8 mouse cellular contexts compared by ENCODE assay signal in the genomic region with DNA sequence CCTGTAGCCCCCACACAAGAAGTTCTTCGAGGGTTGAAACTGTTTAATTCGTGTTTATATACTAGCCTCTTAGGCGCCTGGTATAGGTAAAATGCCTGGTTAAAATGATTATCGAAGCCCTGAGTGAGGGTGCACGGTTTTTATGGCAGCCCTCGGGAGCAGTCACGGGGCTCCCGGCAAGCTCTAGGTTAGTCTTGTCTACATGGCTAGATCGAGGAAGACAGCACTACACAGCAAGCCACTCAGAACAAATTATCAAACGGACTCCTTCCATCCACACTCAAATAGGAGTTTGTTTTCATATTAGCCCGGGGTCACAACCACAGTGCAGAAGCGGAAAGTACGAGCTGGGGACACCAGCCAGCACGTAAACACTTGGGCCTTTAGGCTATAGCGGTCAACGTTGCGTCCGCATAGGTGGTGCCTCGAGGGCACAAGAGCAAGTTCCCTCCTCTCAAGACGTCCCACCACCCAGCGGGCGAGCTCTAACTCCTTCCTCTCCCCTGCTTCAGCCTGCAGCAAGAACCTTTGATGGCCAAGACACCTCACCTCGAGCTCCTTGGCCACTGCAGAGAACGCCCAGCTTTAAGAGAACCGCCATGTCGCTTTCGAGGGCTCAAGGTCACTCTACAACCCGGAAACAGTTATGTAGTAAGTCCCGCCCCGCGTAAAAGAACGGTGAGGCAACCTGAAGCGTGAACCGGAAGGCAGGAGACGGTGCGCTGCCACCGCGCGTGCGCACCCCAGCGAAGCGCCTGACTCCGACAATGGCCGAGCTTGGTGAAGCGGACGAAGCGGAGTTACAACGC. TPM values are rescaled to one million over a fixed set of nuclear protein-coding genes. Genes with fewer than 3 reads are reported as not detected.
DNase-seq lines count a peak whose midpoint lies in the region; ATAC-seq and TF ChIP-seq lines count a peak whose summit lies in the region.

Gene Sdhd (minus strand): TSS at position 624 of the 809 bp plus-strand sequence.
Gene Timm8b (plus strand): TSS at position 722 of the 809 bp plus-strand sequence.

- peak within 1 kb of the TSS; percentile 93 for H3K27ac ChIP-seq in hindbrain, embryonic 13.5 days

- DNase-seq in Patski (ENCODE audit: low read depth, low spot score): peak; percentile 88
- DNase-seq in cerebellum, postnatal 14 days: peak; percentile 95
- peak; percentile 91 to 92 for DNase-seq in frontal cortex, postnatal 14 days (ENCODE audit: low spot score in 2 of 2)
- peak; percentile 84 for DNase-seq in layer of hippocampus, postnatal 25 days (ENCODE audit: extremely low spot score in 1 of 2, low spot score in 1 of 2)
- DNase-seq in lung, postnatal 25 days (ENCODE audit: low spot score): peak; percentile 96
- DNase-seq in retina, embryonic 14.5 days (ENCODE audit: low spot score): peak; percentile 97
- peak; percentile 93 for DNase-seq in thymus, postnatal 4 days

- no peak for TF ChIP-seq CTCF in Patski (IDR thresholded peaks at IDR 0.05)

- H3K9me3 ChIP-seq in hindbrain, embryonic 13.5 days: no peaks in the 10 kb centered on the region

- peak within 1 kb of the TSS; percentile 95 for H3K9ac ChIP-seq in hindbrain, embryonic 13.5 days

- CTCF ChIA-PET in Patski (lab: Charles Lee): interaction anchor here (0.8 to 3.0 kb wide), 3 partner anchors 9 to 75 kb away, joined by 3 to 11 read pairs (median 3); partner anchors contain the start of gene Pts

- in situ Hi-C loops in Patski (cut with MboI; ENCODE audit: low pct_unique_long_range_greater_than_20kb): no loop called here

- H3K4me3 ChIP-seq in hindbrain, embryonic 13.5 days: peak within 1 kb of the TSS; percentile 89

- H3K4me2 ChIP-seq in hindbrain, embryonic 13.5 days: peak within 1 kb of the TSS; percentile 90

- H3K27me3 ChIP-seq in Patski: no peaks in the 10 kb centered on the region
- no peaks in the 10 kb centered on the region for H3K27me3 ChIP-seq in hindbrain, embryonic 13.5 days

- POLR2A ChIA-PET in Patski (lab: Charles Lee): interaction anchor here (0.7 to 1.3 kb wide), 4 partner anchors 10 to 160 kb away, joined by 3 to 6 read pairs (median 4); partner anchors contain the start of genes Nkapd1 and Pih1d2

- under 1% methylated on average over 48 of the region's 48 CpGs for WGBS in hindbrain, embryonic 13.5 days

- H3K36me3 ChIP-seq in hindbrain, embryonic 13.5 days: peaks cover 46% of the 10 kb centered on the region

- peak; percentile 90 for ATAC-seq in Patski
- peak; percentile 97 for ATAC-seq in hindbrain, embryonic 13.5 days (ENCODE audit: low FRiP score)

- H3K4me1 ChIP-seq in hindbrain, embryonic 13.5 days (replicated peaks): peaks cover 34% of the 10 kb centered on the region

RNA-seq across cellular contexts. Expression of gene Sdhd, which starts in this region (rescaled TPM):
- polyA plus RNA-seq in Patski (2021): 418 TPM
- 221 and 228 TPM in 2 replicates for polyA plus RNA-seq in hindbrain, embryonic 13.5 days (2015; fragmentation: Nextera tagmentation; extraction: Ambion mirVana)
- total RNA-seq in layer of hippocampus, postnatal 25 days (2021): 100 to 1,000 TPM; 117 to 132 TPM

RNA-seq across cellular contexts. Expression of gene Timm8b, which starts in this region (rescaled TPM):
- polyA plus RNA-seq in Patski (2021): 247 TPM
- 373 and 382 TPM in 2 replicates for polyA plus RNA-seq in hindbrain, embryonic 13.5 days (2015; fragmentation: Nextera tagmentation; extraction: Ambion mirVana)
- total RNA-seq in layer of hippocampus, postnatal 25 days (2021): 100 to 1,000 TPM; 237 to 253 TPM

Comparison
In these comparisons a context has a peak if more than half of its experiments do, and no peak if none do; other contexts are left out.
1. Peak in every context shown above with its lines: DNase-seq, ATAC-seq, H3K4me3 ChIP-seq and H3K27ac ChIP-seq.